Mouse (Mus musculus): ENCODE data around the gene Madd. TPM values are rescaled to one million over a fixed set of nuclear protein-coding genes. Genes with fewer than 3 reads are reported as not detected.

Madd gene
- polyA plus RNA-seq, 2 experiments = 8.6 to 18.1 TPM

GRCm38 (mm10) chr2:91116842-91117241 lies 66.8 kb downstream of the Madd start:
- Histone ChIP-seq H3K27ac (replicated peaks; ENCODE audit: low read depth, low read length) (no peak overlapping the region), H3K27me3 (ENCODE audit: control insufficient read depth, insufficient read depth, low read length) (no peaks in the 10 kb centered on the region), H3K9me3 (ENCODE audit: control insufficient read depth, low read length) (no peaks in the 10 kb centered on the region), H3K9ac (ENCODE audit: low read depth, low read length, severe bottlenecking) (no peak overlapping the region), H3K4me2 (replicated peaks; ENCODE audit: low read depth, low read length, severe bottlenecking) (no peak overlapping the region), H3K4me1 (ENCODE audit: control insufficient read depth, insufficient read depth, low read length) (no peaks in the 10 kb centered on the region), H3K36me3 (ENCODE audit: control insufficient read depth, insufficient read depth, low read length) (no peaks in the 10 kb centered on the region), H3K4me3 (replicated peaks; ENCODE audit: low read length) (no peak overlapping the region)
- no peak for TF ChIP-seq POLR2A (IDR thresholded peaks at IDR 0.05; ENCODE audit: borderline replicate concordance, extremely low read depth, insufficient read depth, insufficient read length)
- DNase-seq (ENCODE audit: low spot score) = no peak
- 82% methylated on average over 5 of the region's 5 CpGs for WGBS
- ATAC-seq (ENCODE audit: low FRiP score, low read depth) = no peak

- no peak for DNase-seq (ENCODE audit: low spot score)
- Histone ChIP-seq H3K9ac (ENCODE audit: low read depth, low read length, severe bottlenecking) (peak overlapping the region; percentile 73), H3K4me1 (ENCODE audit: control insufficient read depth, insufficient read depth, low read length) (no peaks in the 10 kb centered on the region), H3K4me3 (replicated peaks; ENCODE audit: low read length) (peak overlapping the region; percentile 45), H3K27ac (replicated peaks; ENCODE audit: low read depth, low read length) (no peak overlapping the region), H3K36me3 (ENCODE audit: control insufficient read depth, insufficient read depth, low read length) (no peaks in the 10 kb centered on the region), H3K27me3 (ENCODE audit: control insufficient read depth, insufficient read depth, low read length) (no peaks in the 10 kb centered on the region), H3K4me2 (replicated peaks; ENCODE audit: low read depth, low read length, severe bottlenecking) (peak overlapping the region; percentile 90), H3K9me3 (ENCODE audit: control insufficient read depth, low read length) (no peaks in the 10 kb centered on the region)
- TF ChIP-seq POLR2A (IDR thresholded peaks at IDR 0.05; ENCODE audit: borderline replicate concordance, extremely low read depth, insufficient read depth, insufficient read length) = no peak
- ATAC-seq (ENCODE audit: low FRiP score, low read depth) = no peak
- 37% methylated on average over 12 of the region's 12 CpGs for WGBS
Measured at GRCm38 (mm10) chr2:91115578-91115970, 68.1 kb downstream of the Madd start.

- H3K36me3 ChIP-seq (ENCODE audit: control insufficient read depth, insufficient read depth, low read length) = no peaks in the 10 kb centered on the region
- H3K9me3 ChIP-seq (ENCODE audit: control insufficient read depth, low read length) = no peaks in the 10 kb centered on the region
- DNase-seq (ENCODE audit: low spot score) (peak; percentile 84), ATAC-seq (ENCODE audit: low FRiP score, low read depth) (peak; percentile 69; the same call in 1 of the 2 replicates)
- TF ChIP-seq POLR2A (IDR thresholded peaks at IDR 0.05; ENCODE audit: borderline replicate concordance, extremely low read depth, insufficient read depth, insufficient read length) = no peak
- no peaks in the 10 kb centered on the region for H3K27me3 ChIP-seq (ENCODE audit: control insufficient read depth, insufficient read depth, low read length)
- H3K27ac ChIP-seq (replicated peaks; ENCODE audit: low read depth, low read length) = no peak overlapping the region
- H3K9ac ChIP-seq (ENCODE audit: low read depth, low read length, severe bottlenecking) = peak overlapping the region; percentile 73
- no peaks in the 10 kb centered on the region for H3K4me1 ChIP-seq (ENCODE audit: control insufficient read depth, insufficient read depth, low read length)
- 13% methylated on average over 39 of the region's 42 CpGs for WGBS
- H3K4me3 ChIP-seq (replicated peaks; ENCODE audit: low read length) = peak overlapping the region; percentile 45
- H3K4me2 ChIP-seq (replicated peaks; ENCODE audit: low read depth, low read length, severe bottlenecking) = peak overlapping the region; percentile 90
Measured at GRCm38 (mm10) chr2:91114781-91115577, 68.7 kb downstream of the Madd start.

- no peak for TF ChIP-seq POLR2A (IDR thresholded peaks at IDR 0.05; ENCODE audit: borderline replicate concordance, extremely low read depth, insufficient read depth, insufficient read length)
- WGBS = 78% methylated on average over 6 of the region's 6 CpGs
Measured at GRCm38 (mm10) chr2:91113852-91114251, 69.8 kb downstream of the Madd start.

GRCm38 (mm10) chr2:91113334-91113733 lies 70.3 kb downstream of the Madd start:
- Histone ChIP-seq H3K4me1 (ENCODE audit: control insufficient read depth, insufficient read depth, low read length) (no peaks in the 10 kb centered on the region), H3K4me3 (replicated peaks; ENCODE audit: low read length) (no peak overlapping the region), H3K4me2 (replicated peaks; ENCODE audit: low read depth, low read length, severe bottlenecking) (no peak overlapping the region), H3K9me3 (ENCODE audit: control insufficient read depth, low read length) (no peaks in the 10 kb centered on the region), H3K36me3 (ENCODE audit: control insufficient read depth, insufficient read depth, low read length) (no peaks in the 10 kb centered on the region), H3K9ac (ENCODE audit: low read depth, low read length, severe bottlenecking) (no peak overlapping the region), H3K27ac (replicated peaks; ENCODE audit: low read depth, low read length) (no peak overlapping the region), H3K27me3 (ENCODE audit: control insufficient read depth, insufficient read depth, low read length) (no peaks in the 10 kb centered on the region)
- DNase-seq (ENCODE audit: low spot score) = no peak
- TF ChIP-seq POLR2A (IDR thresholded peaks at IDR 0.05; ENCODE audit: borderline replicate concordance, extremely low read depth, insufficient read depth, insufficient read length) = no peak
- WGBS = 72% methylated on average over 10 of the region's 10 CpGs
- ATAC-seq (ENCODE audit: low FRiP score, low read depth) = no peak

More at GRCm38 (mm10) chr2:91113852-91114251, 69.8 kb downstream of the Madd start:
- Histone ChIP-seq H3K36me3 (ENCODE audit: control insufficient read depth, insufficient read depth, low read length) (no peaks in the 10 kb centered on the region), H3K9ac (ENCODE audit: low read depth, low read length, severe bottlenecking) (no peak overlapping the region), H3K27me3 (ENCODE audit: control insufficient read depth, insufficient read depth, low read length) (no peaks in the 10 kb centered on the region), H3K4me1 (ENCODE audit: control insufficient read depth, insufficient read depth, low read length) (no peaks in the 10 kb centered on the region), H3K9me3 (ENCODE audit: control insufficient read depth, low read length) (no peaks in the 10 kb centered on the region), H3K27ac (replicated peaks; ENCODE audit: low read depth, low read length) (no peak overlapping the region), H3K4me3 (replicated peaks; ENCODE audit: low read length) (no peak overlapping the region), H3K4me2 (replicated peaks; ENCODE audit: low read depth, low read length, severe bottlenecking) (no peak overlapping the region)
- no peak for DNase-seq (ENCODE audit: low spot score)
- ATAC-seq (ENCODE audit: low FRiP score, low read depth) = no peak
